Mouse (Mus musculus) midbrain, embryonic 16.5 days (tissue): Measurements from ENCODE around the gene Cpt1c. TPM values are rescaled to one million over a fixed set of nuclear protein-coding genes. Genes with fewer than 3 reads are reported as not detected.
A peak's percentile ranks its signal among the peaks of the same experiment; 100 is the strongest.

Experiments
- ATAC-seq: fragments of 200-750 bp; cut with Nextera tagmentation; 2 replicates; pipeline ENCODE4 v1.8.0; 2017; ENCODE audit warnings: moderate TSS enrichment
- H3K27ac ChIP-seq: fragments of 300-500 bp; sonication (generic); 2 replicates; pipeline ENCODE4 v1.5.1; 2014; ENCODE audit warnings: mild to moderate bottlenecking, low read length, mixed read lengths
- H3K27me3 ChIP-seq: fragments of 300-500 bp; sonication (generic); 2 replicates; pipeline ENCODE4 v1.6.1; 2014; ENCODE audit warnings: low read depth, low read length, mixed read lengths; ENCODE audit not compliant: control insufficient read depth, insufficient read depth
- H3K36me3 ChIP-seq: fragments of 300-500 bp; sonication (generic); 2 replicates; pipeline ENCODE4 v1.6.1; 2014; ENCODE audit warnings: mild to moderate bottlenecking, low read length, moderate library complexity, mixed read lengths; ENCODE audit not compliant: control insufficient read depth, insufficient read depth
- H3K4me1 ChIP-seq: fragments of 300-500 bp; sonication (generic); 2 replicates; pipeline ENCODE4 v1.6.1; 2014; ENCODE audit warnings: mild to moderate bottlenecking, low read length, mixed read lengths; ENCODE audit not compliant: control insufficient read depth, insufficient read depth
- H3K4me2 ChIP-seq: fragments of 300-500 bp; sonication (generic); 2 replicates; pipeline ENCODE4 v1.6.1; 2014; ENCODE audit warnings: mild to moderate bottlenecking, low read length, mixed read lengths
- H3K4me3 ChIP-seq: fragments of 300-500 bp; sonication (generic); 2 replicates; pipeline ENCODE4 v1.5.1; 2014; ENCODE audit warnings: low read depth, mild to moderate bottlenecking, low read length, moderate library complexity, mixed read lengths
- H3K9ac ChIP-seq: fragments of 300-500 bp; sonication (generic); 2 replicates; pipeline ENCODE4 v1.6.1; 2014; ENCODE audit warnings: low read depth, low read length, mixed read lengths
- H3K9me3 ChIP-seq: fragments of 300-500 bp; sonication (generic); replicated peaks from 2 replicates; pipeline ENCODE4 v1.6.1; 2014; ENCODE audit warnings: mild to moderate bottlenecking, low read length, mixed read lengths; ENCODE audit not compliant: control insufficient read depth, poor library complexity, severe bottlenecking
- WGBS: fragments of 180-500 bp; shearing (Covaris S2); extraction: QIAGEN DNeasy Blood & Tissue Kit; methylation state at CpG from one replicate; pipeline ENCODE4 v1.1.7; 2014; 5-methylcytosine and 5-hydroxymethylcytosine counted together
- polyA plus RNA-seq: library from polyadenylated mRNA; unstranded; fragments of >200 nt; fragmentation: Nextera tagmentation; extraction: Ambion mirVana; gene quantifications from 2 replicates; pipeline ENCODE4 v1.2.1, GENCODE M21; 2015

Gene Cpt1c
- polyA plus RNA-seq, 1 experiment from 2014 or later, result 63.1 TPM

- Histone ChIP-seq H3K27ac (no peak overlapping the region), H3K27me3 (no peaks in the 10 kb centered on the region), H3K9ac (no peak overlapping the region), H3K4me2 (no peak overlapping the region), H3K36me3 (peaks cover 69% of the 10 kb centered on the region), H3K9me3 (no peaks in the 10 kb centered on the region), H3K4me1 (peaks cover under 1% of the 10 kb centered on the region; the same call in 1 of the 2 replicates), H3K4me3 (no peak overlapping the region)
- ATAC-seq, result no peak
- WGBS, result 85% methylated on average over 3 of the region's 3 CpGs
These were observed 29.9 kb upstream of the Cpt1c start for GRCm38 (mm10) chr7:45004546-45004945.

GRCm38 (mm10) chr7:45002440-45002839, 27.8 kb upstream of the Cpt1c start:
- H3K27me3 ChIP-seq, result no peaks in the 10 kb centered on the region
- H3K9ac ChIP-seq, result no peak overlapping the region
- WGBS, result 94% methylated on average over 7 of the region's 7 CpGs
- H3K4me1 ChIP-seq, result peaks cover 14% of the 10 kb centered on the region
- ATAC-seq, result no peak
- H3K9me3 ChIP-seq, result no peaks in the 10 kb centered on the region
- H3K4me3 ChIP-seq, result no peak overlapping the region
- H3K36me3 ChIP-seq, result peaks cover 54% of the 10 kb centered on the region
- H3K4me2 ChIP-seq, result no peak overlapping the region
- no peak overlapping the region for H3K27ac ChIP-seq

GRCm38 (mm10) chr7:45000539-45001114, 26.0 kb upstream of the Cpt1c start:
- H3K4me1 ChIP-seq, result peaks cover 19% of the 10 kb centered on the region
- no peak overlapping the region for H3K27ac ChIP-seq
- H3K36me3 ChIP-seq, result peaks cover 36% of the 10 kb centered on the region
- H3K9me3 ChIP-seq, result no peaks in the 10 kb centered on the region
- no peaks in the 10 kb centered on the region for H3K27me3 ChIP-seq
- H3K9ac ChIP-seq, result no peak overlapping the region
- no peak overlapping the region for H3K4me3 ChIP-seq
- no peak for ATAC-seq
- no peak overlapping the region for H3K4me2 ChIP-seq
- 87% methylated on average over 21 of the region's 21 CpGs for WGBS

DNA sequence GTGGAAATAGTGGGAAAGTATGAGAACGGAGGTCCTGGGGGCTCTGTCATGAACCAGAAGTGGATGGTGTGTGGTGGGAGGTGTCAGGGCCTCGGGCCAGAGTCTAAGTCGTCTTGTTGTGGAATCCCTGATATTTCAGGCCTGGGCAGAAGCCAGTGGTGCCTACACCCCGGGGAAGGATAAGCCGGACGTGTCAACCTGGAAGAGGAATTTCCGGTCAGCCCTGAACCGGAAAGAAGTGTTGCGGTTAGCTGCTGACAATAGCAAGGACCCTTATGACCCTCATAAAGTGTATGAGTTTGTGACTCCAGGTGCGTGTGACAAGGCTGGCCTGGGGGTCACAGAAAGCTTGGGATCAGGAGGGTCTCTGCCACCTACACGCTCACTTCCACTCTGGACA, 25.1 kb upstream of the Cpt1c start:
- H3K27ac ChIP-seq, result no peak overlapping the region
- ATAC-seq, result no peak
- peaks cover 19% of the 10 kb centered on the region for H3K4me1 ChIP-seq
- no peak overlapping the region for H3K4me2 ChIP-seq
- H3K4me3 ChIP-seq, result no peak overlapping the region
- H3K36me3 ChIP-seq, result peaks cover 30% of the 10 kb centered on the region
- 88% methylated on average over 11 of the region's 11 CpGs for WGBS
- H3K9me3 ChIP-seq, result no peaks in the 10 kb centered on the region
- H3K9ac ChIP-seq, result no peak overlapping the region
- H3K27me3 ChIP-seq, result no peaks in the 10 kb centered on the region

GRCm38 (mm10) chr7:44998501-44998955, 23.9 kb upstream of the Cpt1c start, which contains the start of gene Bcl2l12:
TSS of gene Bcl2l12 (minus strand) at chr7:44998712.
- Histone ChIP-seq H3K36me3 (peaks cover 24% of the 10 kb centered on the region), H3K27ac (peak within 1 kb of the TSS; percentile 78), H3K27me3 (no peaks in the 10 kb centered on the region), H3K9ac (peak within 1 kb of the TSS; percentile 82), H3K9me3 (no peaks in the 10 kb centered on the region), H3K4me1 (peaks cover 19% of the 10 kb centered on the region), H3K4me3 (peak within 1 kb of the TSS; percentile 64), H3K4me2 (peak within 1 kb of the TSS; percentile 90)
- 3% methylated on average over 18 of the region's 18 CpGs for WGBS
- no peak for ATAC-seq

DNA sequence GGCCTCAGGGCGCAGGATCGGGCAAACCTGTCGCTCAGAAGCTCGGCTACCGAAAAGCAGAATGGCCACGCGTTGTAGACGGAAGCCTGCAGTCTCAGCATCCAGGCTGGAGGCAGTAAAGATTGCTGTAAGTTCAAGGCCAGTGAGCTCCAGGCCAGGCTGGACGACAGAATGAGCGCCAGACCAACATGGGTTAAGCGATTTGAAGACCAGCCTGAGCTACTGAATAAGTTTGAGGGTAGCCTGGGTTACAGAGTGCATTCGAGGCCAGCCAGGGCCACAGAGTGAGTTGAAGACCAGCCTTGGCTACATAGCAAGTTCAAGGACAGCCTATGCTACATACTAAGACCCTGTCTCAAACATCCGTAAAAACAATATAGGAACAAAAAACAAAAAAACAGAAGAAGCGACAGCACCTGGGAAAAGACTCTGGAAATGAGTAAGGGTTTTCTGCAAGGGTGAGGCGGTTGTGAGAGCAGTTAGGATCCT, 23.3 kb upstream of the Cpt1c start:
- Histone ChIP-seq H3K36me3 (peaks cover 19% of the 10 kb centered on the region), H3K27me3 (no peaks in the 10 kb centered on the region), H3K27ac (peak overlapping the region; percentile 78), H3K4me1 (peaks cover 19% of the 10 kb centered on the region), H3K4me3 (peak overlapping the region; percentile 64), H3K4me2 (peak overlapping the region; percentile 90), H3K9me3 (no peaks in the 10 kb centered on the region), H3K9ac (peak overlapping the region; percentile 82)
- ATAC-seq, result peak; percentile 4; the same call in 1 of the 2 replicates
- WGBS, result 4% methylated on average over 15 of the region's 15 CpGs

- peaks cover 19% of the 10 kb centered on the region for H3K4me1 ChIP-seq
- under 1% methylated on average over 41 of the region's 43 CpGs for WGBS
- ATAC-seq, result peak; percentile 89
- no peaks in the 10 kb centered on the region for H3K27me3 ChIP-seq
- peak within 1 kb of the TSS; percentile 90 for H3K4me2 ChIP-seq
- H3K9me3 ChIP-seq, result no peaks in the 10 kb centered on the region
- H3K27ac ChIP-seq, result peak within 1 kb of the TSS; percentile 78
- peak within 1 kb of the TSS; percentile 82 for H3K9ac ChIP-seq
- H3K36me3 ChIP-seq, result peaks cover 16% of the 10 kb centered on the region
- peak within 1 kb of the TSS; percentile 64 for H3K4me3 ChIP-seq
These were observed 22.7 kb upstream of the Cpt1c start, which contains the start of gene Irf3 for GRCm38 (mm10) chr7:44997231-44997939. TSS of gene Irf3 (plus strand) at chr7:44997648.

- Histone ChIP-seq H3K36me3 (peaks cover 9% of the 10 kb centered on the region), H3K27ac (no peak overlapping the region), H3K4me1 (peaks cover 19% of the 10 kb centered on the region), H3K4me2 (peak overlapping the region; percentile 90), H3K4me3 (peak overlapping the region; percentile 64), H3K27me3 (no peaks in the 10 kb centered on the region), H3K9me3 (no peaks in the 10 kb centered on the region), H3K9ac (0 out of 2 replicates have a peak overlapping the region, but pooled peaks have one; percentile 23)
- ATAC-seq, result no peak
- WGBS, result 13% methylated on average over 10 of the region's 10 CpGs
These were observed 22.0 kb upstream of the Cpt1c start for GRCm38 (mm10) chr7:44996672-44997071.
